Mouse (Mus musculus): ENCODE measurements around the gene Setd2. TPM values are rescaled to one million over a fixed set of nuclear protein-coding genes. Genes with fewer than 3 reads are reported as not detected.
A peak's percentile ranks its signal among the peaks of the same experiment; 100 is the strongest.

Setd2 gene
- total RNA-seq, 2 experiments from 2014 or later: 39.7 to 40.5 TPM

DNA sequence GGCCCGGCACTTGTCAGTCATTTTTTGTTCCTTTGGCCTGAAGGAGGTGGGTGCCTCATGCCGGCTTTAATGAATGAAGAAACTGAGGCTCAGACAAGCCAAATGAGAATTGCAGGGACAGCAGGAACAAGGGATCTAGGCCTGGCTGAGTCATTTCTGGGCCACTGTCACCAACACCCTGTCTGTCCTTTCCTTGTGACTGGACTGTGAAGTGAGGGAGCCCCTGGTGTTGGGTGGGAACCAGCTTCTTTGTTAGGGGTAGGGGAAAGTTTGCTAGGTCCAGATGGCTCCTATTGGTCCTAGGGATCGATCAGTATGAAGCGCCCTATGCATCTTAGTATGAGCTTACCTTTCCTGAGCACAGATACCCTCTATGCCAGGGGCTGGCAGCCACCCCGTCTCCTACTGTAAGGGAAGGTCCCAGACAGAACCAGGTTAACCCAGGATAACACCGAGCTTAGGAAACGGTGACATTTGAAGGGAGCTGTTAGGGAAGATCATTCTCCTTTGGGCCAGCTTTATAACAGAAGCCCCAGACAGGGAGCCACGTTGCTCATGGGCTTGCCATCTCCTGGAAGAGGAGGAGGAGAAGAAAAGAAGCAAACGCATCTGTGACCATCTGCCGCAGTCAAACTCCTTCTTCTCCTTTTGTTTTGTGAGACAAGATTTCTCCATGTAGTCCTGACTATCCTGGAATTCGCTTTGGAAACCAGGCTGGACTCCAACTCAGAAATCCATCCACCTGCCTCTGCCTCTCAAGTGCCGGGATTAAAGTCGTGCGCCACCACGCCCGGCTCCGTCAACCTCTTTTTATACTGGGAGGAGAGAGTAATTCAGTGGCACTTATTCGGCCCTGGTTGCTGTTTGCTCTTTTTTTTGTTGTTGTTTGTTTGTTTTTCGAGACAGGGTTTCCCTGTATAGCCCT lies 122.6 kb downstream of the Setd2 start:
- DNase-seq: no peak

DNA sequence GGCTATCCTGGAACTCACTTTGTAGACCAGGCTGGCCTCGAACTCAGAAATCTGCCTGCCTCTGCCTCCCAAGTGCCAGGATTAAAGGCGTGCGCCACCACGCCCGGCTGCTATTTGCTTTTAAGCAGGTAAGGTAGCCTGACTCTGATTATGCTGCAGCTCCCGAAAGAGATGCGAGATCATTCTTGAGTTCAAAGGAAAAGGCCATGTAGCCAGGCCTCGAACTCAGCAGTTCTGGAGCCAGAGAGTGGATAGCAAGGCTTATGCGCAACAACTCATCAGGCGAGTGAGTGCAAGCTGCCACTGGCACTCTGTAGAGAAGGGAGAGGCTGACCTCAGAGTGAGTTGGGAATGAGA lies 123.2 kb downstream of the Setd2 start:
- no peak for DNase-seq

DNA sequence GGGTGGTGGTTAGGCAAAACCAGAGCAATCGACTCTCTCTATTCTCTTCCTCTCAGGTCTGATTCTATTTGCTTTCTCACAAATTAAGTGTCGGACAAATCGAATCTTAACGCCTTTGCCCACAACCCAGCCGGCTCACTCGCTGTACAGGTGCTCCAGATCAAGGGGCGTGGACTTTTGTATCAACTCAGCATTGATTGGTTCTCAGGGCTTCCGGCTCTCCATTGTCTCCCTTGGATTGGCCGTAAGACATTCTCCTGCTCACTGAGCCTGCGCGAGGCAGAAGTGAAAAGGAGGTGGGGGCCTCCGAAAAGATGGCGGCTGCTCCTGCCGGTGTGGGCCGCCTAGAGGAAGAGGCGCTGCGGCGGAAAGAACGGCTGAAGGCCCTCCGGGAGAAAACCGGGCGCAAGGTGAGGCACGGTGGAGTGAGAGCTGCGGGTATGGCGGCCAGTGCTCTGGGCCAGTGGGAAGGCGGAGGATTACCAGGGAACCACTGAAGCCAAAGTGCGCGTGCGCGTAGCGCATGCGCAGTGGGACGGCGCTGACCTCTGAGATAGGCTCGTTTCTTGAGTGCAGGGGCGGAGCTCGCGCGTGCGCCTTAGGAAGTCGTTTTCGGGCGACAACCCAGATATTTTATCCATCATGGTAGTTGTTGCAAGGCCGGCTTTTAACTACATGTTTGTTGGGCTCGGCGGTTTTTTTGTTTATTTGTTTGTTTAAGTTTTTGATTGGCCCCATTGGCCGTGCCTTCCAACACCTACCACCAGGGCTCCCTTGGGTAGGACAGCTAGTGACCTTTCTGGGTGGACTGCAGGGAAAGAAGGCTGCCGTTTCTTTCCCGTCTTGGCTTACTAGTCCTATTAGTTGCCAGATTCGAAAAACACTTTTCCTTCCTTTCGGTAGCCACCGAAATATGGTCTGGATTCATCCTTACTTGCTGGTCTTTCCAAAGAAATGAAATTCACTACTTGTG lies 124.1 kb downstream of the Setd2 start, which contains the start of gene Ccdc12:
Ccdc12 (plus strand) TSS at position 255 of the 973 bp plus-strand sequence.
- DNase-seq: peak; percentile 97 to 98

DNA sequence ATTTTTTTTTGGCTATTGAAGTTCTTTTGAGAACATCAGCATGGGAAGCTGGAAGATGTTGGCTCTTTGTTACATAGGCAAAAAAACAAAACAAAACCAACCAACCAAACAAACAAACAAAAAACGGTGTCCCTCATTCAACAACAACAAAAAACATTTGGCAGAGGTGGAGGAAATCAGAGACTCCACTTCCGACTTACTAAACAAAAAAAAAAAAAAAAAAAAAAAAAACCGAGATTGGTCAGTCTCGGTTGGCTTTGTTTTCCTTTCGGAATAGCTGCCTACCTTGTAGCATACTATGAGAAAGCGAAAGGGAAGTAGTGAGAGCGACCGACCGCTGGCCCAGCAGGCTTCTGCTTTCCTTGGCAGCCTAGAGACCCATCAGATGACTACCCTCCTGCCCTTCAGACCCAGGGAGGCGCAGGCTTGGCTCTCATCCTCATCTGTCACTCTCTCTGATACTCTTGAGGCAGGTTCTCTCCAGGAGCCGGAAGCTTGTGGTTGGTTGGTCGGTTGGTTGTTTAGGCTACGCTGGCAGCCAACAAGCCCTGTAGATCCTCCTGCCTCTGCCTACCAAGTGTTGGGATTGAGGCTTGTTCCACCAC lies 125.2 kb downstream of the Setd2 start:
- peak; percentile 73 to 84 for DNase-seq

DNA sequence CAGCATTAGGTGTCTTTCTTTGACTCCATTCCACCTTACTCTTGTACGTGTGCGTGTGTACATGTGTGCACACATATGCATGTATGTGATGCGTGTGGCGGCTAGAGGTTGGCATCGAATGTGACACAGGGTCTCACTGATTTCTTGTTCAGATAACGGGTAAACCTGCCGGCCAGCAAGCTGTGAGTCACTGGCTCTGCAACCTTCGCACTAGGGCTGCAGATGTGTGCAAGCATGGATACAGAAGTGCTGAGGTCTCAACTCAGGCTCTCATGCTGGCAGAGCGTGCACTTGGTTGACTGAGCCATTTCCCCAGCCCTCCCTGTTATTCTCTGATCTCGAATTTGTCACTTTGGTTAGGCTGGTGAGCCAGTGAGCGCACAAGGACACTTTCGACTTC lies 127.1 kb downstream of the Setd2 start:
- DNase-seq: no peak

DNA sequence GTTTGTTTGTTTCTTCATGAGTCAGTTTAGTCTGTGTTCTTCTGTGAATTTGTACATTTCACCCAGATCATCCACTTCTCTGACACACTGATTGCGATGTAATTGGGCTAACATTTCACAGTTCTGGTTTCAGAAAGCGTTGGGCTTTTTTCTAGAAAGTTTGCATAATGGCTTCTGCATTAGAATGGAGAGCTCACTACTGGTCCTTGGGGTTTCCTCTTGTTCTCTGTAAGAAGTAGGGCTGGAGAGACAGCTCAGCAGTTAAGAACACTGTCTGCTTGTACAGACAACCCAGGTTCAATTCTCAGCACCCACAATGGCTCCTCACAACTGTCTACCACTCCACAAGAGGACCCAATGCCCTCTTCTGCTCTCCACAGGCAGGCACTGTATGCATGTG lies 127.8 kb downstream of the Setd2 start:
- no peak for DNase-seq

DNA sequence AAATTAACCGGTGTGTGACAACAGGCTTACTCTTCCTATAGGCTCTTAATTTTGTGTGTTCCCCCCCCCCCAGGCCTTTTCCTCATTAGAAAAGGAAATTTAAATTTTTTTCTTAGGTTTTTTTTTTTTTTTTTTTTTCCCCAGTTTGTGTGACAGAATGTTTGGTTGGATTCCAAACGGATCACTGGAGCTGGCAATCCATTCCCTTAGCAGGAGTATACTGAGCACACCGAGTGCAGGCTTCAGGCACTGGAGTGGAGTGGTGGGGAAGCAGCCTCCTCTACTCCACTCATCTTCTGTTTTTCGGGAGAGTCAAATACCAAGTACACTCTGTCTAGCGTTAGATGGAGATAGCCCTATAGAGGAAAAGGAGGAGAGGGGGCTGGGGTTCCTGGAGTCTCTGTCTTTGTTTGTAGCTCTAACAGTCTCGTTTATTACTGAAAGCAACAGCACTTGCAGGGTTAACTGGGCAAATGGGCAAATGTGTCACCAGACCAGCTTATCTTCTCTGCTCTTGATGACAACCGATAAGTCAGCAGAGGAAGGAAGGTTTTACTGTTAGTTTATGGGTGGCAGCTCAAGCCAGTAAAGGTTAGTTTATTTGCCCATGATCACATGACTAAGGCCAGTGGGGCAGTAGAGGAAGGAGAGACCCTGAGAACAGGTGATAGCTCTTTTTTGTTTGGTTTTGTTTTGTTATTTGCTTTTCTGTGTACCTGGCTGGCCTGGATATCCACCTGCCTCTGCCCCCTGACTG lies 128.6 kb downstream of the Setd2 start:
- DNase-seq: no peak

DNA sequence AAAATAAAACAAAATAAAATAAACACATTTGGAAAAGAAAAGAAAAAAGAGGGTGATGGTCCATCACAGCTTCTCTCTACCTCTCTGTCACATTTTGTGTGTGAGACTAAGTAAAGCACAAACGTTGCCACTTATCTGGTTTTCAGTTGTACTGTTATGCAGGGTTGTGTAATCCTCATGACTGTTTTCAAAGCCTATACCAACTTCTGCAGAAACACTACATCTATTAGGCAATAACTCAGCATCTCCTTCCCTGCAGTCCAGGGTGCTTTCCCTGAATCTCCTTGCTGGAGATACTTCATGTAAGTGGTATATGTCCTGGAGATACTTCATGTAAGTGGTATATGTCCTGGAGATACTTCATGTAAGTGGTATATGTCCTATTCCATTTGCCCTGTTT lies 130.4 kb downstream of the Setd2 start:
- no peak for DNase-seq

DNA sequence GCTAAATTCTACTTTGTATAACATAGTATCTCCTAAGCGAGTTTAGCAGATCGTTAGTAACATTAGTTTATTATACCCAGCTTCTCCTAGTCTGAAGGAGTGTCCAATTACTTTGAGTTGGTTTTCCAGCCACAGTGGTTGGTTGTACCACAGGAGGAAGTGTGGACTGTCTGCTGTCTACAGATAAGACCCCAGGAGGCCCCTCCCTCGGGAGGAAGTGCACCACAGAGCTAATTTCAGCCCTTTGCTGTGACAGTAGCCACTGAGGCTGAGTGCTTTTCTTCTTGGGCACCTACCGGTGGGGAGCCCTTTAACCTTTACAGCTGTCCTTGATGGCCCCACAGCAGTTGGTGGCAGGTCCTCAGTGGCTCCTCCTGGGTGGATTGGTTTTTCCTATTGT lies 133.5 kb downstream of the Setd2 start:
- peak; percentile 56 to 76 for DNase-seq

DNA sequence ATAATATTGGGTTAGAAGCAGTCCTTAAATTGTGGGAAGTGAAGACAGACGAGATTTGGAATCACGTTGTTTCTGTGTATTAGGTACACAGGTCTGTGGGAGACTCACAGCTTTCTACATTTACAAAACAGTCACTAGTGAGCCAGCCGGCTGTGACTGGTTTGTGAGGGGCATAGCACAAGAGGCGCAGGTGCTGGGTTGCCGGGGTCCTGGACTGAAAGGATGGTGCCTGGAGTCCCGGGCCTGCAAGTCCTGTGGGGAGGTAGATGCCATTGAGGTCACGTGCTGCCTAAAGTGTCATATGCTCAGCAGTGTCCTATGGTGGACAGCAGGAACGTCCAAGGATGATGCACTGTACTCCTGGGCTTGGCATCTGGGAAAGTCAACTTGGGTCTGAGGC lies 134.0 kb downstream of the Setd2 start:
- DNase-seq: no peak

DNA sequence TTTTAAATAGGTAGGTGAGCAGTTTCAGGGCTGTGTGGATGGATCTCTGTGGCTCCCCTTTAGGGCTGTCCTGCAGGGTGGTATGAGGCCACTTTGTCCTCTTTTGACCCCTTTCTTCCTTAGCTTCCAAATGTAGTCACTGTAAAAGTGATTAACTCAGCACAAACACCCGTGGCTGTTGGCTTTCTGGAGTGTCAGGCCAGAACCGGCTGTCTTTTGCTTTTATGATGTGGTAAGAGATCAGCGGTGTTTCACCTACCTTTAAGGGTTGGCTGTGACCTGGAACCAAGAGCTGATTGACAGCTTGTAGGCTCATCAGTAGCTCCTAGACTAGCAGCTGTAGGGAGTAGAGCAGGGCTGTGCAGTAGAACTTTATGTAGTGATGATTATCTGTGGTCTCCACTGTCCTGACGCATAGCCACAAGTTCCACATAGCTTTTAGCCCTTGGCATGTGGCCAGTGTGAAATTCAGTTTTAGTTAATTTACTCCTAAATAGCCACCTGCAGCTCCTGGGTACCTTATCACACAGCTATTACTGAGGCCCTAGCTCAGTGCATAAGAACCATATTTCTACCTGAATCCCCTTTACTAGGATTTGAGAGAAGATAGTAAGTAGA lies 134.9 kb downstream of the Setd2 start:
- DNase-seq: no peak

Small RNA genes lying within 50 kb of the gene (microRNA-seq; reads per million reads assigned to microRNA genes)
- gene Mir8107: 0 reads per million in 2 experiments

Other genes starting within 250 kb of the Setd2 start
- 1 to 10 TPM; 1.8 to 2.7 TPM for gene Elp6, start 227.4 kb upstream of the Setd2 start, total RNA-seq (2021)
- gene Scap, start 199.3 kb upstream of the Setd2 start, total RNA-seq (2021): 10 to 100 TPM; 23.8 to 31.3 TPM
- gene Ptpn23, start 124.4 kb upstream of the Setd2 start, total RNA-seq (2021): 10 to 100 TPM; 13.4 to 14.6 TPM
- gene Ngp, start 112.8 kb upstream of the Setd2 start, total RNA-seq (2021): not detected
- gene Klhl18, start 55.9 kb upstream of the Setd2 start, total RNA-seq (2021): 10 to 100 TPM; 12.4 to 14.0 TPM
- gene Kif9, start 55.6 kb upstream of the Setd2 start, total RNA-seq (2021): 1 to 10 TPM in 1 of 2 experiments, under 1 TPM in 1; 0.27 to 1.3 TPM
- gene Nradd, start 91.9 kb downstream of the Setd2 start, total RNA-seq (2021): 1 to 10 TPM; 1.4 to 2.0 TPM
- 1 to 10 TPM; 6.8 to 7.6 TPM for gene Nbeal2, start 121.6 kb downstream of the Setd2 start, total RNA-seq (2021)
- 10 to 100 TPM; 57.3 to 61.5 TPM for gene Ccdc12, start 123.9 kb downstream of the Setd2 start, total RNA-seq (2021)
- over 10,000 TPM; 10,039 to 12,689 TPM for gene Myl3, start 209.3 kb downstream of the Setd2 start, total RNA-seq (2021)
- gene Pth1r, start 214.5 kb downstream of the Setd2 start, total RNA-seq (2021): 1 to 10 TPM; 4.6 to 6.3 TPM

All from heart, adult 18-20 months (tissue).